Mouse (Mus musculus) MEL (cell line): ENCODE measurements around the gene Spata25. TPM values are rescaled to one million over a fixed set of nuclear protein-coding genes. Genes with fewer than 3 reads are reported as not detected.

Experiments
- DNase-seq: peaks from one replicate; pipeline ENCODE4 v3.0.0; 2011; ENCODE audit warnings: low read depth, low spot score
- H3K27ac ChIP-seq: 2 replicates; pipeline ENCODE4 v1.5.1; 2012; ENCODE audit warnings: low read depth, mild to moderate bottlenecking, control low read depth, low read length, moderate library complexity; ENCODE audit not compliant: control insufficient read depth
- H3K27me3 ChIP-seq, 2 experiments: fragments of 150-350 bp in 1 of 2; sonication (generic) in 1 of 2; 2 replicates each; pipeline ENCODE4 v1.6.1; 2012; ENCODE audit warnings: low read length in 2 of 2, mild to moderate bottlenecking in 2 of 2, improper control_type of control experiment in 1 of 2, moderate library complexity in 1 of 2; ENCODE audit not compliant: insufficient read depth in 2 of 2, control insufficient read depth in 1 of 2
- H3K36me3 ChIP-seq, 2 experiments: 2 replicates each; pipeline ENCODE4 v1.6.1; 2012 to 2014; ENCODE audit warnings: low read length in 2 of 2, improper control_type of control experiment in 1 of 2, inconsistent platforms in 1 of 2, mild to moderate bottlenecking in 1 of 2; ENCODE audit not compliant: insufficient read depth in 2 of 2, control insufficient read depth in 1 of 2
- H3K4me1 ChIP-seq, 2 experiments: fragments of 150-350 bp in 1 of 2; sonication (generic) in 1 of 2; 2 replicates each; pipeline ENCODE4 v1.6.1; 2012; ENCODE audit warnings: low read length in 2 of 2, improper control_type of control experiment in 1 of 2, mild to moderate bottlenecking in 1 of 2; ENCODE audit not compliant: insufficient read depth in 2 of 2, control insufficient read depth in 1 of 2
- H3K4me3 ChIP-seq, 2 experiments: fragments of 150-350 bp in 1 of 2; sonication (generic) in 1 of 2; 2 replicates each; pipeline ENCODE4 v1.5.1; 2012; ENCODE audit warnings: low read depth in 2 of 2, low read length in 2 of 2, mild to moderate bottlenecking in 2 of 2, moderate library complexity in 2 of 2, control low read depth in 1 of 2, improper control_type of control experiment in 1 of 2; ENCODE audit not compliant: control insufficient read depth in 1 of 2, insufficient read depth in 1 of 2
- H3K79me2 ChIP-seq: 2 replicates; pipeline ENCODE4 v1.6.1; 2012; ENCODE audit warnings: mild to moderate bottlenecking, low read length, moderate library complexity; ENCODE audit not compliant: control insufficient read depth, poor library complexity, insufficient read depth
- H3K9ac ChIP-seq: 2 replicates; pipeline ENCODE4 v1.6.1; 2012; ENCODE audit warnings: low read depth, mild to moderate bottlenecking, control low read depth, low read length, moderate library complexity; ENCODE audit not compliant: control insufficient read depth, poor library complexity, severe bottlenecking
- H3K9me3 ChIP-seq: fragments of 150-350 bp; sonication (generic); replicated peaks from 2 replicates; pipeline ENCODE4 v1.6.1; 2012; ENCODE audit warnings: mild to moderate bottlenecking, low read length, improper control_type of control experiment, moderate library complexity; ENCODE audit not compliant: insufficient read depth
- CHD2 ChIP-seq: IDR thresholded peaks from 2 replicates; pipeline ENCODE4 v1.6.1; 2011; ENCODE audit warnings: low read length, improper control_type of control experiment
- CTCF ChIP-seq, 3 experiments: IDR thresholded peaks in 2 of 3; conservative IDR thresholded peaks in 1 of 3; 2 replicates each; pipeline ENCODE4 v1.5.1; 2011 to 2012; ENCODE audit warnings: low read length in 3 of 3, low read depth in 2 of 3, mild to moderate bottlenecking in 2 of 3, improper control_type of control experiment in 1 of 3, inconsistent platforms in 1 of 3, mixed read lengths in 1 of 3, moderate library complexity in 1 of 3; ENCODE audit not compliant: control insufficient read depth in 1 of 3, insufficient read depth in 1 of 3, poor library complexity in 1 of 3, severe bottlenecking in 1 of 3
- EP300 ChIP-seq, 2 experiments: IDR thresholded peaks; 2 replicates each; pipeline ENCODE4 v1.6.1; 2011; ENCODE audit warnings: improper control_type of control experiment in 2 of 2, low read length in 2 of 2, low read depth in 1 of 2, mild to moderate bottlenecking in 1 of 2
- GABPA ChIP-seq: IDR thresholded peaks from 2 replicates; pipeline ENCODE4 v1.6.1; 2012; ENCODE audit warnings: low read depth, mild to moderate bottlenecking, inconsistent platforms, low read length, improper control_type of control experiment, moderate library complexity
- HCFC1 ChIP-seq: IDR thresholded peaks from 2 replicates; pipeline ENCODE4 v1.6.1; 2012; ENCODE audit warnings: low read depth, mild to moderate bottlenecking, inconsistent platforms, low read length, improper control_type of control experiment, moderate library complexity
- KAT2A ChIP-seq: conservative IDR thresholded peaks from 2 replicates; pipeline ENCODE4 v1.6.1; 2012; ENCODE audit warnings: low read depth, low read length, improper control_type of control experiment, inconsistent platforms
- MEF2A ChIP-seq: IDR thresholded peaks from 2 replicates; pipeline ENCODE4 v1.6.1; 2014; ENCODE audit warnings: low read depth, mild to moderate bottlenecking, inconsistent platforms, low read length, improper control_type of control experiment; ENCODE audit not compliant: poor library complexity, insufficient replicate concordance, severe bottlenecking; ENCODE audit errors: extremely low read depth
- MXI1 ChIP-seq: IDR thresholded peaks from 2 replicates; pipeline ENCODE4 v1.6.1; 2011; ENCODE audit warnings: mild to moderate bottlenecking, low read depth, low read length, improper control_type of control experiment
- MYB ChIP-seq: IDR thresholded peaks from 2 replicates; pipeline ENCODE4 v1.6.1; 2011; ENCODE audit warnings: mild to moderate bottlenecking, low read depth, low read length, improper control_type of control experiment
- NELFE ChIP-seq: IDR thresholded peaks from 2 replicates; pipeline ENCODE4 v1.6.1; 2011; ENCODE audit warnings: low read depth, low read length, improper control_type of control experiment
- NRF1 ChIP-seq: IDR thresholded peaks from 2 replicates; pipeline ENCODE4 v1.6.1; 2014; ENCODE audit warnings: low read depth, mild to moderate bottlenecking, inconsistent platforms, low read length, improper control_type of control experiment, moderate library complexity; ENCODE audit not compliant: poor library complexity, insufficient read depth, severe bottlenecking
- POLR2A ChIP-seq, 2 experiments: IDR thresholded peaks; 2 replicates each; pipeline ENCODE4 v1.6.1; 2011 to 2012; ENCODE audit warnings: low read length in 2 of 2, mild to moderate bottlenecking in 2 of 2, control low read depth in 1 of 2, improper control_type of control experiment in 1 of 2, low read depth in 1 of 2, moderate library complexity in 1 of 2; ENCODE audit not compliant: control insufficient read depth in 1 of 2, insufficient read depth in 1 of 2, poor library complexity in 1 of 2
- POLR2AphosphoS2 ChIP-seq: IDR thresholded peaks from 2 replicates; pipeline ENCODE4 v1.6.1; 2011; ENCODE audit warnings: low read length, improper control_type of control experiment
- POLR2AphosphoS5 ChIP-seq: IDR thresholded peaks from 2 replicates; pipeline ENCODE4 v1.6.1; 2012; ENCODE audit warnings: low read depth, borderline replicate concordance, mild to moderate bottlenecking, inconsistent platforms, low read length, moderate library complexity, mixed read lengths
- SMC3 ChIP-seq: IDR thresholded peaks from 2 replicates; pipeline ENCODE4 v1.6.1; 2011; ENCODE audit warnings: low read depth, low read length, improper control_type of control experiment
- TCF12 ChIP-seq: IDR thresholded peaks from 2 replicates; pipeline ENCODE4 v1.6.1; 2014; ENCODE audit warnings: low read depth, mild to moderate bottlenecking, inconsistent platforms, low read length, improper control_type of control experiment, moderate library complexity
- UBTF ChIP-seq: IDR thresholded peaks from 2 replicates; pipeline ENCODE4 v1.6.1; 2012; ENCODE audit warnings: low read depth, mild to moderate bottlenecking, inconsistent platforms, low read length, improper control_type of control experiment, moderate library complexity, borderline replicate concordance; ENCODE audit not compliant: insufficient read depth
- ZKSCAN1 ChIP-seq: IDR thresholded peaks from 2 replicates; pipeline ENCODE4 v1.6.1; 2012; ENCODE audit warnings: low read depth, mild to moderate bottlenecking, inconsistent platforms, low read length, improper control_type of control experiment, moderate library complexity
- polyA plus RNA-seq, 2 experiments: library from polyadenylated mRNA; stranded (reverse) in 1 of 2; unstranded in 1 of 2; fragments of >175 nt in 1 of 2; fragments of >200 nt in 1 of 2; gene quantifications; 2 replicates each; pipeline versions ENCODE4 v1.2.1 to v1.2.4; 2012; ENCODE audit warnings: low replicate concordance in 2 of 2, low read depth in 1 of 2; ENCODE audit not compliant: insufficient read length in 2 of 2, insufficient read depth in 1 of 2, missing spikeins in 1 of 2
- total RNA-seq: library from RNA; depleted of rRNA; stranded (reverse); fragments of 300-350 nt; gene quantifications from 2 replicates; pipeline ENCODE4 v1.2.3, GENCODE M21; 2012; rRNA removed

Gene Spata25
- total RNA-seq (0.42 and 0.50 TPM in 2 replicates), polyA plus RNA-seq (under 1 TPM in 1 of 2 experiments, not detected in 1; 0.13 TPM)

DNA sequence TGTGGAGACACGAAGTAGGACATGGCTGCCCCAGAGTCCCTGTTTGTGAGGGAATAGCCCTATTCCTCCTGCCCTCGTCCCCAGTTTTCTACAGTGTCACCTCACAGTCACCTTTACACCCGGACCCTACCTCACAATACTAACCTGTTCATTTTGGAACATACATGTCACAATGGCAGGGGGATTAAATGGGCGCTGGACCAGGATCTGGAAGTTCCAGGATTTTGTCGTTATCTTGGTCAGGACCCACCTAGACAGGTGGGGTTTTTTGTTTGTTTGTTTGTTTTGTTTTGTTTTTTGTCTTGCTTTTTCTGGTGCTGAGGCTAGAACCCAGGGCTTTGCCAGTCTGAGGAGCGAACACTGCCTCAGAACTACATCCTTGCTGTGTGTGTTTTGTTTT is at the start of gene Spata25:
Gene Spata25, minus strand, starts transcription at position 101 of the 400 bp plus-strand sequence.
- peaks cover 0 to 17% of the 10 kb centered on the region in 2 experiments; a peak in 2 of 4 replicates for H3K36me3 ChIP-seq
- H3K79me2 ChIP-seq: peaks cover 9% of the 10 kb centered on the region
- H3K27me3 ChIP-seq: no peaks in the 10 kb centered on the region
- H3K9me3 ChIP-seq: no peaks in the 10 kb centered on the region
- no peak for DNase-seq
- H3K27ac ChIP-seq: peak within 1 kb of the TSS; percentile 72
- TF ChIP-seq HCFC1: no peak
- TF ChIP-seq POLR2AphosphoS5: no peak
- no peak for TF ChIP-seq EP300 (IDR thresholded peaks at IDR 0.05; ENCODE audit: low read depth in 1 of 2, low read length in 2 of 2)
- no peak for TF ChIP-seq NELFE
- TF ChIP-seq KAT2A: no peak
- TF ChIP-seq MYB: no peak
- no peak for TF ChIP-seq POLR2A (IDR thresholded peaks at IDR 0.05; ENCODE audit: control insufficient read depth in 1 of 2, insufficient read depth in 1 of 2, low read depth in 1 of 2, low read length in 2 of 2, poor library complexity in 1 of 2)
- TF ChIP-seq UBTF: no peak
- no peak for TF ChIP-seq GABPA
- TF ChIP-seq MXI1: no peak
- no peak for TF ChIP-seq TCF12
- no peak for TF ChIP-seq CTCF (IDR thresholded peaks at IDR 0.05 in 2 of 3, conservative IDR thresholded peaks at IDR 0.05 in 1 of 3; ENCODE audit: control insufficient read depth in 1 of 3, insufficient read depth in 1 of 3, low read depth in 2 of 3, low read length in 3 of 3, poor library complexity in 1 of 3, severe bottlenecking in 1 of 3)
- no peak for TF ChIP-seq ZKSCAN1
- no peak for TF ChIP-seq SMC3
- TF ChIP-seq MEF2A: no peak
- no peak for TF ChIP-seq POLR2AphosphoS2
- no peak for TF ChIP-seq NRF1
- no peak for TF ChIP-seq CHD2
- H3K9ac ChIP-seq: peak within 1 kb of the TSS; percentile 38
- no peak within 1 kb of the TSS for H3K4me3 ChIP-seq
- H3K4me1 ChIP-seq: peaks cover 2 to 22% of the 10 kb centered on the region in 2 experiments; a peak in 3 of 4 replicates
